Mouse (Mus musculus): ENCODE measurements around the gene Pex11g.

DNA sequence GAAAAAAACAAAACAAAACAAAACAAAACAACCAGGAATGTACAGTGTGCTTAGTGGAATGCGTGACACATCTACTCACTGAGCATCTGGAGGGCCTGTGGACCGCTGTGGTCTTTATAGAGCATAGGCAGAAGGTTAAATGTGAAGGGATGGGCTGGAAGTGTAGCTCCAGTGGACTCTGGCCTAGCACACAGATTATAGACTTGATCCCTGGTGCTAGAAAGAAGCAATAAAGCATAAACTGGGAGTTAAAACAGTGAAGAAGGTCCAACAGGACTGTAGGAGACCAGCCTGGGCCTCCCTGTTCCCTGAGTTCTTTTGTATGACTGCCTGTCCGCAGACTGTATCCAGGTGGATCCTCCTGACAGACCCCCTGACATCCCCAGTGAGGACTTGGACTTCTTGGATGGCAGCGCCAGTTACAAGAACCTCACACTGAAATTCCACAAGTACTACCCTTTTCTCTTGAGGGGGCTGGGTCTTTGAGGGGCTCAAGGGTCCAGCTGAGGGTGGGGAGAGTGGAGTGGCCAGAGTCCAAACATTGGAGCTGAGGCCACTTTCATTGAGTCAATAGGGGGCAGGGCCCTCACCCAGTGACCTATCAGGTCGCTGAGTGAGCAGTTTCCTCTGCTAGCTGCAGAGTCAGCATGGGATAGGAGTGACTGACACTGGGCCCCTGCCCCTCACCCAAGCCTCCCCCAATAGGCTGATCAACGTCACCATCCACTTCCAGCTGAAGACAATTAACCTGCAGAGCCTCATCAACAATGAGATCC lies 40.7 kb upstream of the Pex11g start:
- TF ChIP-seq POLR2A (IDR thresholded peaks at IDR 0.05; ENCODE audit: insufficient read depth, low read depth, low read length) = no peak
- no peak for TF ChIP-seq CTCF (IDR thresholded peaks at IDR 0.05; ENCODE audit: insufficient read depth, low read depth, low read length)
